Mouse (Mus musculus) gastrocnemius, adult 18-20 months (tissue): ENCODE measurements around the gene Fam19a3. TPM values are rescaled to one million over a fixed set of nuclear protein-coding genes. Genes with fewer than 3 reads are reported as not detected.
"Not testable (repeated sequence)": the region's sequence is repeated elsewhere in the genome, so short reads cannot be mapped to it uniquely, and the experiment has no call there.

Experiments
- DNase-seq: peaks from one replicate; pipeline ENCODE4 v3.0.0; 2021; ENCODE audit warnings: low spot score
- total RNA-seq, 2 experiments: library from RNA; stranded (reverse); gene quantifications; 2 replicates each; pipeline ENCODE4 v1.2.3; 2021

The Fam19a3 gene
- total RNA-seq, 2 experiments from 2014 or later: 2.1 to 3.4 TPM

- DNase-seq: no peak
Observed at GRCm38 (mm10) chr3:104765021-104765420, 16.6 kb downstream of the Fam19a3 start.

GRCm38 (mm10) chr3:104762103-104762863 is 19.4 kb downstream of the Fam19a3 start:
- not testable (repeated sequence) for DNase-seq

GRCm38 (mm10) chr3:104758869-104759268 is 22.8 kb downstream of the Fam19a3 start:
- DNase-seq: no peak

- DNase-seq: peak; percentile 51
Observed at GRCm38 (mm10) chr3:104758406-104758805, 23.2 kb downstream of the Fam19a3 start.

- DNase-seq: not testable (repeated sequence)
Observed at GRCm38 (mm10) chr3:104752845-104753244, 28.8 kb downstream of the Fam19a3 start.

- DNase-seq: no peak
Observed at GRCm38 (mm10) chr3:104743864-104744263, 37.8 kb downstream of the Fam19a3 start.

- no peak for DNase-seq
Observed at GRCm38 (mm10) chr3:104743161-104743560, 38.5 kb downstream of the Fam19a3 start.

GRCm38 (mm10) chr3:104741954-104742353 is 39.7 kb downstream of the Fam19a3 start:
- DNase-seq: no peak

- no peak for DNase-seq
Observed at GRCm38 (mm10) chr3:104734654-104735053, 47.0 kb downstream of the Fam19a3 start.

GRCm38 (mm10) chr3:104732907-104733306 is 48.7 kb downstream of the Fam19a3 start:
- DNase-seq: no peak

- DNase-seq: no peak
Observed at GRCm38 (mm10) chr3:104729270-104729839, 52.3 kb downstream of the Fam19a3 start.

Other genes with a start within 250 kb of the Fam19a3 start
- 10 to 100 TPM; 21.8 to 33.8 TPM for gene Slc16a1, start 143.2 kb downstream of the Fam19a3 start, total RNA-seq
- gene Ppm1j, start 784 bp downstream of the Fam19a3 start, total RNA-seq: 10 to 100 TPM; 28.6 to 35.3 TPM
- 10 to 100 TPM; 36.1 to 41.4 TPM for gene Rhoc, start 6.5 kb upstream of the Fam19a3 start, total RNA-seq
- gene Mov10, start 36.7 kb upstream of the Fam19a3 start, total RNA-seq: 1 to 10 TPM in 1 of 2 experiments, under 1 TPM in 1; 0.71 to 1.6 TPM
- 10 to 100 TPM; 19.1 to 27.4 TPM for gene St7l, start 82.2 kb upstream of the Fam19a3 start, total RNA-seq
- 10 to 100 TPM; 20.1 to 21.0 TPM for gene Capza1, start 82.7 kb upstream of the Fam19a3 start, total RNA-seq
- gene Wnt2b, start 180.1 kb upstream of the Fam19a3 start, total RNA-seq: under 1 TPM; 0.21 to 0.31 TPM